Mouse (Mus musculus): ENCODE results near the gene Fa2h.
"Not testable (repeated sequence)": the region's sequence is repeated elsewhere in the genome, so short reads cannot be mapped to it uniquely, and the experiment has no call there.

Gene Fa2h

GRCm38 (mm10) chr8:111358905-111359304 lies 34.7 kb downstream of the Fa2h start:
- DNase-seq (ENCODE audit: low spot score in 2 of 2): no peak

DNA sequence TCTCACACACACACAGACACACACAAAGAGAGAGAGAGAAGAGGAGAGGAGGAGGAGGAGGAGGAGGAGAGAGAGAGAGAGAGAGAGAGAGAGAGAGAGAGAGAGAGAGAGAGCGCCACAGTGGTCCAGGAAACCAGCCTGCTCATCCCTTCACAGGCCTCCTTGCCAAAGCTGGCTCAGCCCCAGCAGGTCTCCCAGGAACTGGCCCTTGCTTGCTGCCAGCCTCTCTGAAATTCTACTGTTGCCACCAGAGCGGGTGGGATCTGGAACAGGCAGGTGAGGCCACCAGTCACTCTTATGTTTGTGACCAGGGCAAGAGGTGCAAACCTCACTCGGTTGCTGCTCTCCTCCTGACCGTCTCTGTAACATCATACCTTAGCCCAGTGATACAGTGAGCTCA lies 36.2 kb downstream of the Fa2h start:
- no peak for DNase-seq (ENCODE audit: low spot score in 2 of 2)

- no peak for DNase-seq (ENCODE audit: low spot score in 2 of 2)
These were observed 40.1 kb downstream of the Fa2h start for GRCm38 (mm10) chr8:111353497-111353896.

GRCm38 (mm10) chr8:111352289-111352688 lies 41.3 kb downstream of the Fa2h start:
- no peak for DNase-seq (ENCODE audit: low spot score in 2 of 2)

DNA sequence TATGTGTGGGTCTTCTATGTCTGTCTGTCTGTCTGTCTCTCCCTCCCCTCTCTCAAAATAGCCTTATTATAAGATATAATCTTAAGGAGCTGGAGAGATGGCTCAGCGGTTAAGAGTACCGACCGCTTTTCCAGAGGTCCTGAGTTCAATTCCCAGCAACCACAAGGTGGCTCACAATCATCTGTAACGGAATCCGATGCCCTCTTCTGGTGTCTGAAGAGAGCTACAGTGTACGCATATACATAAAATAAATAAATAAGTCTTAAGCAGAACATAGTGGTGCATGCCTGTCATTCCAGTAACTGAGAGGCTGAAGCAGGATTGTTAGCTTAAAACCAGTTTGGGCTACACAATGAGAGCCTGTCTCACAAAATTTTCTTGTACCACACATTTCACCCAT lies 43.0 kb downstream of the Fa2h start:
- no peak for DNase-seq (ENCODE audit: low spot score in 2 of 2)

GRCm38 (mm10) chr8:111343225-111343624 lies 50.4 kb downstream of the Fa2h start:
- peak; percentile 69 to 72 for DNase-seq (ENCODE audit: low spot score in 2 of 2)

DNA sequence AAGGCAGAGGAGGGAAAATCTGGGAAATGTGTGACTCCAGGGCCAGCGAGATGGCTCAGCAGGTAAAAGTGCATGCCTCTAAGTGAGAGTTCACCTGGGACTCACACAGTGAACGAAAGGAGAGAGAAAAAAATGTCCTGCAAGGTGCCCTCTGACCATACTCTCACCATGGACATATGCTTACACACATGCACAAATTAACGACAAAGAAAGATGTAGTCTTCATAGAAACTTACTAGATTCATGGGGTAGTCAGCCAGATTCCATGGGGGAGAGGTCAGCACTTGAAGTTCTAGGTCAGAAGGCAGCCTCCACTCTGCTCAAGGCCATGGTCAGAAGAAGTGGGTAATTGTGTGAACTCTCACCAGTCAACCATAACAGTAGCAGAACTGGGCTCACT lies 53.4 kb downstream of the Fa2h start:
- no peak for DNase-seq (ENCODE audit: low spot score in 2 of 2)

DNA sequence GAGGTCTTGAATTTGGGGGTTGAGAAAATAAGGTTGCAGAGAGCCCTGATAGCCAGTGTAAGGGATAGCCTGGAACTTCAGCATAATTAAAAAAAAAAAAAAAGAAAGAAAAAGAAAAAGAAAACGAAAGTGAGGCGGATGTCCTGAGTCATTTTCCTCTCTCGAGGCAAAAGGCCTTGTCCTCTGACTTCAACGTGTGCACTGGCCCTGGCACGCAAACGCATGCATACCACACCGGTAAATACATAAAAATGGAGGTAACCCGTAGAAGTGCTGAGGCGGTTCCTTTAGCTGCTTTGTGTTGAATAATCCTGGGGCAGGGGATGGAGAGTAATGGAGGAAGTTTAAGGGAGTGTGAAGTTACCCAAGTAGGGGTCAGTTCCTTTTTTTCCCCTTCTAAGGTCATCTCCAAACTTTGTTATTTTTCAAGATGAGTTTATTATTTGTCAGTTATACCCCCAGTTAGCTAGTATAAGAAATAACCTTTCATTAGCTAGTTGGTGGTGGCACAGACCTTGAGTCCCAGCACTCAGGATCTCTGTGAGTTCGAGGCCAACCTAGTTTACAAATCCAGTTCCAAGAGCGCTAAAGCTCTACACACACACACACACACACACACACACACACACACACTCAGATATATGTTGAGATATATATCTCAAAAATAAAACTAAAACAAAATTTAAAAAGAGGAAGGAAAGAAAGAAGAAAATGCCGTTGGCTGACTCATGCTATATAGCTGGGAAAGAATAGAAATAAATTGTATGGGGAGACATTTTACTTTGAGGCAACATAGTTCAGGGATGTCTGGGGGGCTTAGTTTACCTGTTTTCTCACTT lies 55.0 kb downstream of the Fa2h start:
- no peak for DNase-seq (ENCODE audit: low spot score in 2 of 2)

DNA sequence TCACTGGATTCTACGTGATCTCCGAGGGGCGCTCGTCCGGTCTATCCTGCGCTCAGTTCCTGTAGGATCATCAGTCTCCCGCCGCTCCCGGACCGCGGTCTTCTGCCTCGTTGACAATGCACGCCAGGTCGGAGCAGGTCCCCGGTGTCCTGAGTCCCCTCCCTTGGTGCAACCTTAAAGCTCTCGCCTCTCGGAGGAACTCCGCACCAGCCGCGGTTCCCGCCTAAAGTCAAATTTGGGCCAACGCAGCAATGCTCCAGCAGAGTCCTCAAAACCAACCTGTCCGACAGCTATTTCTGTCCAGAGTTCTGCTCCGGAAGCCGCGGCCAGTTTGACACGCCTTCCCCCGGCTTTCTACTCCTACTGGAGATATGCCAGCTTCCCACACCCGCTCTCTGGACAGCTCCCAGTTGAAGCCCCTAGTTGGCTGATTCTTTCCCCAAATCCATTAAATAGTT lies 55.7 kb downstream of the Fa2h start, which contains the start of gene Mlkl:
Gene Mlkl, minus strand, starts transcription at position 288 of the 458 bp plus-strand sequence.
- DNase-seq (ENCODE audit: low spot score in 2 of 2): peak; percentile 59 to 65

- no peak for DNase-seq (ENCODE audit: low spot score in 2 of 2)
These were observed 56.2 kb downstream of the Fa2h start for GRCm38 (mm10) chr8:111337311-111337889.

GRCm38 (mm10) chr8:111336692-111337091 lies 56.9 kb downstream of the Fa2h start:
- DNase-seq (ENCODE audit: low spot score in 2 of 2): no peak

DNA sequence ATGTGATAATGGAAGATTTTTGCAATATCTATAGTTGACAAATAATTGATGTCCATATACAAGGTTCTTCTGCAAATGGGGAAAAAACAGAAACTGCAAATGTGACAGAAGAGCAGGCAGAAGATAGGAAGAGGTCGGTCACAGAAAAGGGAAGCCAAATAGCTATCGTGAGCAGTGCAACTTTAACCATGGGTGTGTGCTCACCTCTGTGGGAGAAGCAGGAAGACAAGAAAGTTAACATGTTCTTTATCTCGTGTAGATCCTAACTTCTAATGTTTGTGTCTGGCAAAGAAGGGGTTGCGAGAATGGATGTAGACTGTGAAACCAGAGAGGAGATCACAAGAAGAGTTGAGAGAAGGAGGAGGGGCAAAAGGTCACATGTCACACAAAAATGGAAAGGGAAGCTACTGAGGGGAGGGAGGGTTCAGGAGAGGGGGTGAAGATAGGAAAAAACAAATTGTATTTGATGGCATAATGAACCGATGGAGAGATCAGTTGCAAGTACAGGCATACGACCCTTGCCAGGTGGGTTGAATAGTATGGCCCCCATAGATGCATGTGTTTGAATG lies 68.3 kb downstream of the Fa2h start:
- no peak for DNase-seq (ENCODE audit: low spot score in 2 of 2)

DNA sequence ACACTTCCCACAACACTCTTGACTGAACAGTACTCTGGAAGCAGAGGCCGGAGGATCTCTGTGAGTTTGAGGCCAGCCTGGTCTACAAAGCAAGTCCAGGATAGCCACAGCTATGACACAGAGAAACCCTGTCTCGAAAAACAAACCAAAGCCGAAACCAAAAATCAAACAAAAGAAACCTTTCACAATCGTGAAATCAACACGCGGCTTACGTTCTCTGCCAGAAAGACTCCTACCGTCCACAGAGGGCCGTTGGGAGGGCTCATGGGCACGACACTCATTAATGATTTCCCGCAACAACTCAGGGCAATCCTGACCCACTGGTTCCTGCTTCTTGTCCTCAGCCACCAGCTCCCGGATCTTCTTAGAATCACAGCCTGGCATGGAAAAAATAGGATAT lies 78.9 kb downstream of the Fa2h start:
- DNase-seq (ENCODE audit: low spot score in 2 of 2): no peak

GRCm38 (mm10) chr8:111313961-111314360 lies 79.7 kb downstream of the Fa2h start:
- not testable (repeated sequence) for DNase-seq (ENCODE audit: low spot score in 2 of 2)

GRCm38 (mm10) chr8:111312758-111313162 lies 80.9 kb downstream of the Fa2h start:
- DNase-seq (ENCODE audit: low spot score in 2 of 2): no peak

GRCm38 (mm10) chr8:111310006-111310405 lies 83.6 kb downstream of the Fa2h start:
- DNase-seq (ENCODE audit: low spot score in 2 of 2): not testable (repeated sequence)

GRCm38 (mm10) chr8:111305031-111305730 lies 88.4 kb downstream of the Fa2h start:
- no peak for DNase-seq (ENCODE audit: low spot score in 2 of 2)

GRCm38 (mm10) chr8:111304359-111304758 lies 89.3 kb downstream of the Fa2h start:
- no peak for DNase-seq (ENCODE audit: low spot score in 2 of 2)

DNA sequence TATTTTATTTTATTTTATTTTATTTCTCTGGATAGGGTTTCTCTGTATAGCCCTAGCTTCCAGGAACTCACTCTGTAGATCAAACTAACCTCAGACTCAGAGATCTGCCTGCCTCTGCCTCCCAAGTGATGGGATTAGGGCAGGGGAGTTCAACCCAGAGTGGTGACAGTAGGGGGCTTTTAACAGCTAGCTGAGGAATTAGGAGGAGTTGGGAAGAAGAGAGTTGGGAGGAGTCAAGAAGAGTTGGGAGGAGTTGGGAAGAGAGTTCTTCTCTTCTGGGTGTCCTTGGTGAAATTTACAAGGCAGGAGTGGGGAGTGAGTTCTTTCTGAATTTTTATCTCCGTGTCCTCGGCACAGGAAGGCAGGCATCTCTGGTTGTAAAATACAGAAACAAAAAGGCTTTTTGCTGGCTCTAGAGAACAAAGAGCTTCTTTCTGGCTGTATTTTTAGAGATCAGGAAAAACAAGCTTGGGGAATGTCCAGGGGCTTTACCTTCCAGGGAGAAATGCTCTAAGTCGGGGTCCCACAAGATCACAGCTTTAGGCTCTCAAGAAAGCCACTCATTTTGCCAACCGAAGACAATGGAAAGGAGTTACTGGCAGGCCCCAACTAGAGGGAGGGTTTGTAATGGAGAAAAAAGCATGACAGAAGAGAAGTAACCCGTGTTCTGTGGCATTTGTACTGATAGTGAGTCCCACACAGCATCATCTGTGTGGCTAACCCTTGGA lies 90.4 kb downstream of the Fa2h start:
- not testable (repeated sequence) for DNase-seq (ENCODE audit: low spot score in 2 of 2)

GRCm38 (mm10) chr8:111300597-111301546 lies 92.8 kb downstream of the Fa2h start:
- no peak for DNase-seq (ENCODE audit: low spot score in 2 of 2)

Measured in urinary bladder, adult 18-20 months (tissue).